Mouse (Mus musculus): Measurements from ENCODE around the gene Mrps10.
"Not testable (repeated sequence)": the region's sequence is repeated elsewhere in the genome, so short reads cannot be mapped to it uniquely, and the experiment has no call there.

Mrps10 gene

GRCm38 (mm10) chr17:47368401-47369086 lies at the start of gene Mrps10:
TSS of gene Mrps10 (plus strand) at chr17:47368887.
- ATAC-seq (ENCODE audit: low TSS enrichment) = peak; percentile 80

DNA sequence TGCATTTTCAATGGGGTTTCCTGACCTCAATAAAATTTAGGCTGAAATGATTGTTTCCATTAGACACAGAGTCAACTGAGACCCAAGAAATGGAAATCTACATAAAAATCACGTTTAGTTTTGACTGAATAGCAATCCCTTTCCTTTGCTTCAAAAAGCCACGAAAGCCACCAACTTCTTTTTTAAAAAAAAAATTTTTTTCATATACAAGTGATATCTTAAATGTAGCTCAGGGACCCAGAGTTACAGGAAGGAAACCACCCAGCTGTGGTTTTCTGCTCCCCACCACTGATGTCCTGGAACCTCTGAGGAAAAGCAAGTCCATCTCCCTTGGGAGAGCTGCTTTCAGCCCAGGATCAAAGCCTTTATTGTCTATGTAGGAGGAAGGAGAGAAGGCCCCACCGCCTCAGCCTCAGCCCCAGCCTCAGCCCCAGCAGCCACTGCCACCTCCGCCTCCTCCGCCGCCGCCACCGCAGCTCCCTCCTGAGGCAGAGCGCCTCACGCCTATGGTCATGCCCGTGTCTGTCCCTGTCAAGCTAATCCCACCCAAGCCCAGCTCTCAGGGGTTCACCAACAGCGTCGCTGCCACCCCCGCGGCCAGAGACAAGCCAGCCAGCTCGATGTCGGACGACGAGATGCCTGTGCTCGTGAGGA lies 49.6 kb upstream of the Mrps10 start:
- ATAC-seq (ENCODE audit: low TSS enrichment) = no peak

GRCm38 (mm10) chr17:47319761-47320160 lies 48.9 kb upstream of the Mrps10 start:
- no peak for ATAC-seq (ENCODE audit: low TSS enrichment)

DNA sequence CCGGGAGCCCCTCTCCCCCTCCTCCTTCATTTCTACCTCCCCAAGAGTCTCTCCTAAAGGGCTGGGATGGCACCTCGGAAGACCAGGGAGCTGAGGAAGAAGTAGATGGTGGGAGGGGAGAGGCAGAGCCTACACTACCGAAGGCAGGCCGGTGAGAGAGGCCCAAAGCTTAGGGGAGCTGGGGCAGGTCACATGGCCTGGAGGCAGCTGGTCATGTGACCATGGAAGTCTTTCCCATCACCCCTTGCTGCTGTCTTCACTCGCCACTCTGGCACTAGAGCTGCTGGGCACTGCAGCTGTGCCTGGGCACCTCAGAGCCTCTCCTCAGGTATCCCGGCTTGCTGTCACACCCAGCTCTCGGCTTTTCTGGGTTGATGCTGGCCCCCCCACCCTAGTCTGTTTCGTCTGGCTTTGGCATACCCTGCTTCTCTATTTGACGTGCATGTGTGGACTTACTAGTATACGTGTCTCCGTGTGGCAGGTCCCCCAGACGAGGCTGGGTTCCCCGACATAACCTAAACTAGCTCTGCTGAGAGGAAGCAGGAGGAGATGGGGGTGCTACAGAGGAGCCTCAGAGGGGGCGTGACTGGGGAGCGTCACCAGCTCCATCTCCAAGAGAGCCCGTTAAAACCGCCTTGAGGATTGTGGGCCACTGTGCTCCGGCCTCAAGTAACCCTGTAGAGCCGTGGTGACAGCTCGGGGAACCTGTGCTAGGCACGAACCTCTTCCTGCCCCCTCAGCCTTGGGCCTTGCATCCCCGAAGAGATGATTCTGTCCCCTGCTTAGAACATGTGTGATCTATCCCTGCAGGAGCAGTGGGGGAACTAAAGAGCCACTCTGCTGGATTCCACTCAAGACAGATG lies 46.3 kb upstream of the Mrps10 start:
- ATAC-seq (ENCODE audit: low TSS enrichment) = peak; percentile 62

DNA sequence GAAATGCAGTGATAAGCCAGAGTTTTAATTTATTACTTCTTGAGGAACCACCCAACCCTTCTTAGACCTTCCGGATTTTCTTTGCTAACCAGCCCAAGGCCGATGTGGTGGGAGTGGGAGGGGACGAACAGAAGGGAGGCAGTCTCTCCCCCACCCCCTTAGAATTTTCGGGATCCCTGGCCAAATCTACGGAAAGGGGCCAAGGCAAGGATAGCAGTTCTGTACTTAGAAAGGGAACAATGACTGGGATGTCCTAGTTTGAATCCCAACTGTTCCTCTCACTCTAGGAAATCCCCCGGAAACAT lies 45.7 kb upstream of the Mrps10 start:
- no peak for ATAC-seq (ENCODE audit: low TSS enrichment)

DNA sequence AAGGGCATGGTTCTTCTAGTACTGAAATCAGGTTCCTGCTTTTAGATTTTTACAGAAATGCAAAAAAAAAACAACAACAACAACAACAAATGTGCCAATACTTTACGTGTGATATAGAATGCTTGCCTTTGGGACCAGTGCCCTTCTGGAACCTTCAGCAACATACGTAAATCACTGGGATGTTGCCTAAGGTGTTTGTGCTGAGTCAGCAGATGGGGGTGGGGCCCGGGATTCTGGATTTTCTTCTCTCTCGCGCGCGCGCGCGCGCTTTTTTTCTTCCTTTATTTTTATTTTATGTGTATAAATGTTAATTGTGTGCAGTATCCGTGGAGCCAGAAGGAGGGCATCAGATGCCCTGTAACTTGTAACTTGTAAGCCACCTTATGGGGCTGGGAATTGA lies 41.1 kb upstream of the Mrps10 start:
- no peak for ATAC-seq (ENCODE audit: low TSS enrichment)

DNA sequence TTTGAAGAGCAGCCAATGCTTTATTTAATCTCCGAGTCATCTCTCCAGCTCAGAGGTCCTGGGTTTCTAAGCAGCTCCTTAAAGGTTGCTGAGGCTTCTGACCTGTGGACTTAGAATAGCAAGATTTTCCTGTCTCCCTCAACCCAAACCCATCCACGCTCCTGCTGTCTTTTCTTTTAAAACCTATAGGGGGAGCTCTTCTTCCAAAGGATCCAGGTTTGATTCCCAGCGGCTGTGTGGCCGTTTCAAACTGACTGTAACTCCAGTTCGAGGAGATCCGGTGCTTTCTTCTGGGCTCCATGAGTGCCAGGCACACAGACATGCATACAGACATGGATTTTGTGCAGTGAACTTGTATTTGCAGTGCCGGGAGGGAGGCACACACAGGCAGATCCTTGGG lies 40.7 kb upstream of the Mrps10 start:
- no peak for ATAC-seq (ENCODE audit: low TSS enrichment)

DNA sequence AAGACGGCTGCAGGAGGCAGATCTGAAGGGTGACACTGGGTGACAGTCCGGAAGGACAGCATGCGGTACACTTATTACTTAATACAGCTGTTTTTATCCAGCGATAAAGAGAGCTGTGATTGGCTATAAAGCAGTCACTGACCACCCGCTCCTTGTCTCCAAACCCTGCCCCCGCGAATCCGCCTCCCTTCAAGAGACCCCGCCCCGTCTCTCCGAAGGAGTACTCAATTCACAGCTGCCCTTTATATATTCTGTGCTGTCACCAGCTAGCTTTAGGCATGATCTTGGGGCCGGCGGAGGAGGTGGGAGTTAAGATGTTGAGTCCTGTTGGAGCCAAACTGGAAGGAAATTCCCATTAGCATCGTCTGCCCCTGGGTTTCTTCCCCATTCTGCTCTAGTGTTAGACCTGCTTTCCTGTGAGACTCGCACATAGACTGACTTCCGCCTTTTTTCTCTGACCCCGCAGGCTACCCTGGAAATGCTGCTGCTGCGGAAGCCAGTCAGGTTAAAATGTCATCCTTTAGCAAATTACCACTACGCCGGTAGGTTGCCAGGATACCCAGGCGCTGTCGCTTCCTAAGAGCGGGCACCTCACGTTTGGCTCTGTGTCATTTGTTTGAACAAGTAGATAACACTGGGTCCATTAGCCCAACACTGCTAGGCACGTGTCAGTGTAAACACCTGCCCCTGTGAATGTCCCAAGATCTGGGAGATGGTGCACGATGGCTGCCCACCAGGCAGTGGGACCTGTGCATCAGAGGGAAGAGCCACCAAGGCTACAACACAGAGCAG lies 39.9 kb upstream of the Mrps10 start:
- no peak for ATAC-seq (ENCODE audit: low TSS enrichment)

GRCm38 (mm10) chr17:47330616-47331015 lies 38.1 kb upstream of the Mrps10 start:
- ATAC-seq (ENCODE audit: low TSS enrichment) = no peak

GRCm38 (mm10) chr17:47332001-47332611 lies 36.6 kb upstream of the Mrps10 start:
- ATAC-seq (ENCODE audit: low TSS enrichment) = peak; percentile 66; the same call in 1 of the 2 replicates

GRCm38 (mm10) chr17:47332664-47333063 lies 36.0 kb upstream of the Mrps10 start:
- ATAC-seq (ENCODE audit: low TSS enrichment) = not testable (repeated sequence)

- no peak for ATAC-seq (ENCODE audit: low TSS enrichment)
Observed at GRCm38 (mm10) chr17:47333409-47333808, 35.3 kb upstream of the Mrps10 start.

GRCm38 (mm10) chr17:47343121-47343520 lies 25.6 kb upstream of the Mrps10 start:
- ATAC-seq (ENCODE audit: low TSS enrichment) = no peak

GRCm38 (mm10) chr17:47349721-47350319 lies 18.9 kb upstream of the Mrps10 start:
- no peak for ATAC-seq (ENCODE audit: low TSS enrichment)

- no peak; the same call in 1 of the 2 replicates for ATAC-seq (ENCODE audit: low TSS enrichment)
Observed at GRCm38 (mm10) chr17:47359964-47360363, 8.7 kb upstream of the Mrps10 start.

DNA sequence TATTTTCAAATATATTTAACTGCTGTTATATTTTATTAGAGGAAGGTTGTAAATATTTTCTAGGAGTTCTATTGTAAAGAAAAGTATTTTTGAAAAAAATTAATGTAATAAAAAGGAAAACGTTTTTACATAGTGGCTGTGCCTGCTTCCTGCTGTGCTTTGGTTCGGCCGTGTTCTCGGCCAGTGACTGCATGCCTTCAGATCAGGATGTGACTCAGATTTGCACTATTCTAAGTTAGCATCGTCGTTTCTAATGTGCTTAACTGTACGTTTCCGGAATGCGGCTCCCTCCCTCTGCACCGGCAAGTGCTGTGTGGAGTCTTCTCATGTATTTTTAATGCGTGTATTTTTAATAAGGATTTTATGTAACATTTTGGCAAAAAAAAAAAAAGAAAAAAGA lies 7.3 kb upstream of the Mrps10 start:
- no peak; the same call in 1 of the 2 replicates for ATAC-seq (ENCODE audit: low TSS enrichment)

DNA sequence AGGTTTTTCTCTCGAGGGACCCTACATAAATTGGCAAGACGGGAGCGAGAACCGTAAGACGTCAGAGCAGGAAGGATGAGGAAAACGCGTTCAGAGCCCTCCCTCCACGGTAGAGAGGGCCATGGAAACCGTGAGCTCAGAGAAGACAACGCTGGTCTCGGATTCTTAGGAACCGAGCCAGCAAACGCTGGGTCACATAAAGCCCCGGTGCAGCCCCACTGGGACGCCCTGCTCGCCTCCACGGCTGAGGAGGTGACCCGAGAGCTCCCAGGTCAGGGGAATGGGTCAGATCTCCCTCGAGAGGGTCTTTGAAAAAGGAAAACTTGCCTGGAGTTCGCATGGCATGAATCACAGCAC lies 378 bp downstream of the Mrps10 start:
- ATAC-seq (ENCODE audit: low TSS enrichment) = peak; percentile 70; the same call in 1 of the 2 replicates

GRCm38 (mm10) chr17:47371451-47371850 lies 2.8 kb downstream of the Mrps10 start:
- 0 out of 2 replicates have a peak, but pooled peaks have one; percentile 60 for ATAC-seq (ENCODE audit: low TSS enrichment)

GRCm38 (mm10) chr17:47373991-47374390 lies 5.3 kb downstream of the Mrps10 start:
- ATAC-seq (ENCODE audit: low TSS enrichment) = no peak

DNA sequence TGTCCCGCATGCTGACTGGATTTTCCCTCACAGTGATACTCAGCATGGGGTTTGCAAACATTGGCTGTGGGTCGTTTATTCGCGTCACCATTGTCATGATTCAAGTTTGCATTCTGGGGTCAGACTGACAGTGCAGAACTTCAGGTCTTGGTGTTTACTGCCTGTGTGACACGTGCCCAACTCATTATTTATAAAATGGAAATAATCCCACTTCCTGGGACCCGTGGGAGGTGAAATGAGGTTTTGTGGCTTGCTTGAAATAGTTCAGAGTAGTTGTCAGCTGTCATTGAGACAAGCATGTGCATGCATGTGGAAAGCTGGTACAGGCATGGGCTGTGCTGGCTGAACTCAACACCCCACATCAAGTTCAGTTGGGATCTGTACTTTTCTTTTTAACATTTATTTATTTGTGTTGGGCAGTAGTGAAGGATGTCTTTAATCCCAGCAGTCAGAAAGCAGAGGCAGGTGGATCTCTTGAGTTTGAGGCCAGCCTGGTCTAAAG lies 8.1 kb downstream of the Mrps10 start:
- no peak for ATAC-seq (ENCODE audit: low TSS enrichment)

- ATAC-seq (ENCODE audit: low TSS enrichment) = no peak
Observed at GRCm38 (mm10) chr17:47378133-47378532, 9.4 kb downstream of the Mrps10 start.
